Mouse (Mus musculus) 3134 (cell line): ENCODE measurements at regions not wholly inside any gene's neighbourhood (a gene's known extent, or its start where the extent isn't known, plus 50 kb on each side); places are given as distances from the start of the nearest gene placed in this dataset.

Experiments
- DNase-seq: peaks from one replicate; pipeline ENCODE4 v3.0.0-alpha.2; 2011; ENCODE audit warnings: low spot score; ENCODE audit not compliant: insufficient read length; ENCODE audit errors: extremely low read depth

DNA sequence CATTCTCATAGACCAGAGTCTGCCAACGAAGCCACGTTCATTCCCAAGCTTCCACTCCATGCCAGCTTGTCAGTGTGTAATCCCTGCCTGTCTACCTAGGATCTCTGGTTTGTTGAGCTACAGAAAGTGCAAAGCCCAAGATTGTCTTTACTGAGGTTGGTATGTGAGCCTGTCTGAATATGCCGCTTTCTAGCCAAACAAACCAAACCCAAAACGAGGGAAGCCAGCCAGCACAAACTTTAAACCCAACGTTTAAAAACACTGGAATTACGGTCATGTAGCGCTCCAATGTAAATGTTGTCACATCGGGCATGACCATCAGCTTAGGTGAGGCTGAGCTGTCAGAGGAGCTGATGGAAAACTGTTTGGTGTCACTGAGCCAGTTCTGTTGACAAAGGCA, 741.6 kb downstream of the Efnb2 start:
- DNase-seq, result no peak

DNA sequence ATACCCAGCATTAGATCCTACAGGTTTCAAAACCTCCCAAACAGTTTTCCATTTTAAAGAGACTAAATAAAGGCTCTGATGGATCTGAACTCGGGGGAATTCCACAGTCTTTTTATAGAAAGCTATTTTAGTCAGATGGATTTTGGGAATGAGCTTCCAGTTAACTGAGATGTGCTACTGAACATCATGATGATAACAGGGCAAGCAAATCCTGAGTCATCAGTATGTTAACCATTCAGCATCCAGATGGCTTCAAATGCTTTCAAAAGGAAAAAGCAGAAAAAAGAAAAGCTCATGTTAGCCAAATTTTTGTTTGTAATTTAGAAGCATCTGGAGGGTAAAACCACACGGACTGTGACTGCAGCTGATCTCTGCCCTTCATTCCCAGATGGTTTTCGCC, 766.7 kb downstream of the Efnb2 start:
- DNase-seq, result no peak

DNA sequence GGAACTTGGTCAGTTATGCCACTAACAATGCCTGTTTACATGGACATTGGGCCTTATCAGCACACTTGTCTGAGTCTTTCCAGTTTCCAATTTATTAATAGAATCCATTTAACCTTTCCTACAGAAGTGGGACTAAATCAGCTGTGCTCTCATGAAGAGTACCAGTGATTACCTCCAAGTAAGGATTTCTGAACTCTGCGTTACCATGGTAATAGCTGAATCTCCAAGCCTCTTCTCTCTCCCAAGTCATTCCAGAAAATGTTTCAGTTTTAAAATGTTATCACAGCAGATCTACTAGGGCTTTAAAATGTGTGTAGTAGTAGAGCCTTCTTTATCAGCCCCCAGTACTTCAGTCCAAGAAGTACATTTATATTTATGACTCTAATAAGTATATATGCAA, 807.9 kb downstream of the Efnb2 start:
- no peak for DNase-seq

DNA sequence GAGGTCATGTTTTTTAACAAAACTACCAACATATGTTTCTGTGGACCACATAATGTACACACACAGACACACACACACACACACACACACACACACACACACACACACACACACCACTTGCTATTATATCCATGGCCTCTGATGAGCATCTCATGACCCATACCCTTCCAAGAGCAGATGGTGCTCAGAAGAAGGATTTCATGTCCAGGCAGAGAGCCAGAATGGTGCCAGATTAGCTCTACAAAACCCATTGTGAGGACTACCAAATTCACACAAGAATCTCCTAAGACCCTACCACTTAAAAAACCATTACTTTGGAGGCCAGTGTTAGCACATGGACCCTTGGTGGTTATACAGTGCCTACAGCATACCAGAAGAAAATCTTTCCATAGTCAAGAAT, 810.5 kb downstream of the Efnb2 start:
- DNase-seq, result no peak

DNA sequence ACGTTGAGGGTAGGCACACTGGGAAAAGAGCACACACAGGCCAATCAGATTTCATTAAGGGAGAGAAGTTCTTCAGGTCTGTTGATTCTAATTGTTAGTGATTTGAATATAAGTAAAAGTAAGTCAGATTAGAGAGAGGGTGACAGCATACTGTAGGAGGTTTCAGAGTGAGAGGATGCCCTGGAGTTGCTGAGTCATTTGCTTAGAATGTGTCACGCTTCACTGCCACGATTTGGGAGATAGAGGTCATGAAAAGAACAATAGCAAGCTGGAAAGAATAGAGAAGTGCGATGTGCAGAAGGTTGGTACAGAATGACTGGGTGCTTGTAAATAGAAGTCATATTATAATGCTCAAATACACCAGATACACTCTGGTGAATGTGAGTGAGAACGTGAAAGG, 829.1 kb downstream of the Efnb2 start:
- no peak for DNase-seq

DNA sequence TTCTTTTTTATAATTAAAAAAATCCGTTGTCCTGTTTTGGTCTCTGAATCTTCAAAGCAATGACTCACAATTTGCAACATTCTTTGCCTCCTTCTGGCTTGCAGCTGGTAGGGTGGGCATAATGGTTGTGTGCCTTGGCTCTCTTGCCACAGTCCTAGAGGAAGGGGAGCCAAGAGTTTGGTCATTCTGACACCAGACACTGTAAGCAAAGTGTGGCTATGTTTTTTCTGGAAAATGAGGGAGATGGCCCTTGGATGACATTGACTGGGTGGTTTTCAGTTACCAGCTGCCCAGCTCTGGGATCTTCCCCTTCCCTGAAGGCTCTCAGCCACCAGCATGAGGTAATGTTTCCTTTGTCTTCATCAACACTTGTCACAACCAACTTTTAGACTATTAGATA, 833.2 kb downstream of the Efnb2 start:
- no peak for DNase-seq

DNA sequence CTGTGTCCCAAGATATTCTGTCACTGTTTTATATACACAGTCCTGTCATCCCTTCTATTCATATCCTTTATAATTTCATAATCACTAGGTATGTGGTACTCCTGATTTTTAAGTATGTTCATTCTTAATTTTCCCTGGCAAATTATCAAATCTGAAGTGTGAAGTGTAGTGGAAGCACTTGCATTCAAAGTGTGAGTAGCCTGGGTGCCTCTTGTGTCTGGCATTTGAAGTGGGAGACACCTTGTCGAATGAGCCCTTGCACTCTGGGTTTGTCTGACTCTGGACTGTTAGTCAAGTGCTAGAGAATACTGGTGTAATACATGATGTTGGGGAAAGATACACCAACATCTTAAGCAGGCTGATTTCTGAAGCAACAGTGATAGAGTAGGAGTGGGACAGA, 852.6 kb downstream of the Efnb2 start:
- no peak for DNase-seq

DNA sequence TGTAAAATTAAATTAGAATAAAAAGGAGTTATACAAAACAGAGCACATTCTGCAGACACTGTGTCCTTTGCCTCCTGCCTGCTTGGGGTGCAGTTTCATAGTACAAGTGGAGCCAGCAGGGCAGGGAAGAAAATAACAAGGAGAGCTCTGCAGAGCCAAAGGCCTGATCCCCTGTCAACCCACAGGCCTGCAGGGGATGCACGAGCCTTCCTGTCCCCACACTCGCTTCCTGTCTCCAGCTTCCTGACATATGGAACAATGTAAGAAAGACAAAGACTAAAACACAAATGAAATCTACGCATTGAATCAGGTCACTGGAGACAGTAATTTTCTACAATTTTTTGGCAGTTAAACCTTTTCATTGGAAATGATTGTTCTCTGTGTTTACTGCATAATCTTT, 861.8 kb downstream of the Efnb2 start:
- DNase-seq, result no peak

DNA sequence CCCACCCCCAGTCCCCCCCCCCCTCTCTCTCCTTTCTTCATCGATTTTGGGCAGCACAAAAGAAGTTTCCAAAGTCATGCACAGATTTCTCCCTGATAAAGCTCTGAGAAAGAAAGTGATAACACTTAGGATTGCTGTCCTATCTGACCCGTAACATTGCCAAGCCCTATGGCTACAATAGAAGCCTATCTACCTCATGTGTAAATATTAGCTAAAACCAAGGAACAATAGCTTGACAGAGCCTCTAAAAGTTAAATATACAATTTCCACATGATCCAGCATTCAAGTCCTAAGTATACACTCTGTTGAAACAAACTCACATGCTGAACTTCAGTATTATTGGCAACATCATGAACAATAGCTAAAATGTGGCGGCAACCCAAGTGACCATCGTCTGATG, 864.9 kb downstream of the Efnb2 start:
- DNase-seq, result no peak

DNA sequence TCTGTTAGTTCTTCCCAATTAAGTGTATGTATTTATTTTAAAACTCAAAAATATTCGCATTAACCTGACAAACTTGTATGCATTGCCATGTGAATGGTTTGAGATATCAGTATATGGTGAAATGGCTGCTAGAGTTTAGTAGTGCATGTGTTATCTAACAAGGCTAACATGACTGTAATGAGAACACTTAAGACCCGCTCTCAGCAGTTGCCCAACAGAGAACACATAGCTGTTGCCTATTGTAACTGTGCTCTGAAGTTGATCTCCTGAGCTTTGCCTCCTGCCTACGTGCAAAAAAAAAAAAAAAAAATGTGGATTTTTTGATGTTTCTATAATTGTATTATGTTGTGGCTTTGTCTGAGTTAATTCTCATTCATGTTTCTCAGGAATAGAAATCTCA, 897.2 kb downstream of the Efnb2 start:
- no peak for DNase-seq

DNA sequence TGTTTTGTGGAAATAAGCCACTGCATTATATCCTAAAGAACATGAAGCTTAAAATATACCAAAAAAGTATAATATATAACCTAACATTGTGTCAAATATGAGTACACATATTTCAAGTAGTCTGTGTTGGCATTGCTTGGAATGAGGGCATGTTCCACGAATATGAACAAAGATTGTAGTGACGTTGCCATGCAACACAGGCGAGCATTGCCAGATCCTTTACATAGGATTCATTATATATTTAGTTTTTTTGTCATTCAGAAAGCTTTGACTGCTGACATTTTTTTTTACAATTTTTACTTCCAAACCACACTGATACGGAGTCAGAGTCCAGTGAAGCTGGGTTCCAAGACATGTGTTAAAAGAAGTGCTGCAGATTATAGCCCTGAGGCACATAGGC, 900.1 kb downstream of the Efnb2 start:
- DNase-seq, result no peak

DNA sequence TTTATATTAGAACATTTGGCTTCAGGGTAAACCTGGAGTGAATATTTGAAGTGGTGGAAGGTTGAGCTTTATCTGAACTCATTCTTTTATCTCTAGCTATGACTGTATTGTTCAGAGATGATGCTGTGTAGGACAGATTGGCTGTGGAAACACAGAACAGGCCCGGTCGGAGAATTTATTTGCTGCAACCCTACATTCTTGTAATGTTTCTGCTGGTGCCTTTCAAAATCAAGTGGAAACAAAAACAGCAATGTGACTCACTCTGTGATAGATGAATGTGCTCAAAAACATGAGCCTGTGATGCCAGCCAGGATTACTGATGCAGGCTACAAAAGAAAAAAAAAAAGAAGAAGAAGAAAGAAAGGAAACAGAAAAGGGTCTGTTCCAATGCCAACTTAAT, 928.3 kb downstream of the Efnb2 start:
- DNase-seq, result no peak

DNA sequence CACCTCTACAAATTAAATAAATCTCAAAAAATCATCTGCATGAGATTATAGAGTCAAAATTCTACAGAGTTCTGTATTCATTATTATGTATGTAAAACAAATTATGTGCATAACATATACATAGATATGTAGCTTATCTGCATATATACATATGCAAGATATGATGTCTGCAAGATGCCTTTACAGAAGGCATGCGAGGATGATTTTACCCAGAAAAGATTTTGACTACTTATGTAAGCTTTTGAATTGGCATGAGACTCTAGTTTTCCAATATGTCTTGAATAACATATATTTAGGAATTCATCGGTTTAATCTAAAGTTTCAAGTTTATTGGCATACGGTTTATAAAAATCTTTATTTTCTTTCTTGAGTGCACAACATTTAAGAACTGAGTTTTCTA, 939.2 kb downstream of the Efnb2 start:
- no peak for DNase-seq

DNA sequence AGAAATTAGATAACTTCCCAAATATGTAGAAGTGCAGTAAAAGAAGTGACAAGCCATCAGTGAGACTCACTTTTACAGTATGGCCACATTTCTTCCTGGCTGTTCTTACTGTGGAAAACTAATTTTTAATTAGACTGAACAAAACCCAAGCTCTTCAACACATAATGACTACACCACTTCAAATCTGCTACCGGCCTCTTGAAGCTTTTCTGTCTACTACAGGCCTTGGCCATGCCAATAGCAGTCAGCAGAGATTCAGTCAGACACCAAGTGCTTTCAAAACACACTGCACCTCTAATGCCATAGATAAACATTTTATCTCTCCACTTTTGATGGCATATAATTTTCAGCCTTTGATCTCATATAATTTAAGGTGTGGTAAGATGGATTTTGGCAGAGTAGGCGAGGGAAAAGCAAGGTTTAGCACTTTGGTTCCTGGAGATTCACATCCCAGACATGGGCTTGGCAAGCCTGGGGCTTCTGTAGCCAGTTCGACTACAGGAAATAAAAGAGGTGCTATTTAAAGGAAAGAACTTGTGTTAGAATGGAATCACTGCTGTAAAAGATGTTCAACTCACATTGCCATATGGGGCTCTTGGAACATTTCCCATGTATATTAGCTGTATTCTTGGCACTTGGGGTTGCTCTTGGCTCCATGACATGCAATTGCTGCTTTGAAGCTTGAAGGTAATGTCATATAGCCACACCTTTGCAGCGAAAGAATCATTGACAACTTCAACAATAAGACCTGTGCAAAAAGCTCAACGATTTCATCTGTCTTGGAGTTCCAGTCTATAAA, 941.9 kb downstream of the Efnb2 start:
- DNase-seq, result no peak

DNA sequence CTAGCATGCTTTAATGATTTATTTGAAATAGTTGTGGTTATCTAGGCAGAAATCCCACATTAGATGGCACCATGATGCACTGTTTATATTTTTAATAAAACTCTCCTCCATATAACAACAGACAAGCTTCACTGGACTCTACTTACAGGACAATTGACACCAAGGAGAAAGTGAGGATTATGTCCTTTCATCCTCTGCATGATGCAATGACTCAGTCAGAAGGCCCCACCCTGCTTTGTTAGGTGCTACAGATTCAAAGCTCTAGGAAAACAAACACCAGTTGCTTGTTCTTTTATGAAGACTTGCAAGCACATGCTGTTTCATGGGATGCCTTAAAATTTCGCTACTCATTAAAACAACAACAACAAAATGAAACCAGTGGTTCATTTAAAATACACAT, 950.3 kb downstream of the Efnb2 start:
- no peak for DNase-seq

DNA sequence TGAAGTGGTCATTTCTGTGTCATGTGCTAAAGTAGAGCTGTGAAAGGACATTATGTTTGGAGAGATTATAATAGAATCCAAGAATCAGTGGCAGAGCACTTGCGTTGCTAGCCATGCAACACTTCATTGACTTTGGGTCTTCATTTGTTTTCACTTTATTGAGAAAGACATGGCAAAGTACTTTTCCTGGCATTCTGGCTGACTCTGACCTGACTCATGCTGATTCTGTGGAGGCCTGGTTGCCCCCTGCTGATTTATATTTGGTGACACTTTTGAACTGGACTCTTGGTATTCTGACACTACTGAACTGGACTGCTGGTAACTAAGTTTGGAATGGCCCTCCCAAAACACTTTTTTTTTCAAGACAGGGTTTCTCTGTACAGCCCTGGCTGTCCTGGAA, 951.6 kb downstream of the Efnb2 start:
- DNase-seq, result no peak

DNA sequence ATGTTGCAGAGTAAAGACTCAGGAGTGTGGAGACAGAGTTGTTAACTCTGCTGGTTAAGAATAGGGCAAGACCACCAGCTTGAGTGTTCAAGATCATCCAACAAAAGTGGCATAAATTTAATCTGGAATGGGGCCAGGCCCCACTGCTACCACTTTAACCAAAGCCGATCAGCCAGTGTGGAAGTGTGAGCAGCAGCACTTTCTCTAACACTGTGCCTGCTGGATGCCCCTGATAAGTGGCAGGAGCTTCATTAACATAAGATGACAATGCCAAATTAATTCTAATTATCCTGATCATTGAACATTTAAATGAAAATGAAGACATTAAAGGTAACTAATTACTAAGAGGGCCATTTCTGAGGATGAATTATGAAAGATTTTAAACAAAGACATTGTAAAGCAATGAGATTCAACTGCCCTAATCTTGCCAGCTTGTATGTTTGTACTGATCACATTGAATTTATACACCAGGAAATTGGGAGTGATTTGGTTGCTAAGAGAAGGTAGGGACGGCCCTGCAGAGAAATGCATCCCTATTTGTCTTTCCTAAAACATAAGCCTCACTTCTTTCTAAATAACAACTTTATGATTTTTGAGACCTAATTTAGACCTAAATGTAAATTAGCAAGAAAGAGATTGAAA, 969.6 kb downstream of the Efnb2 start:
- no peak for DNase-seq

DNA sequence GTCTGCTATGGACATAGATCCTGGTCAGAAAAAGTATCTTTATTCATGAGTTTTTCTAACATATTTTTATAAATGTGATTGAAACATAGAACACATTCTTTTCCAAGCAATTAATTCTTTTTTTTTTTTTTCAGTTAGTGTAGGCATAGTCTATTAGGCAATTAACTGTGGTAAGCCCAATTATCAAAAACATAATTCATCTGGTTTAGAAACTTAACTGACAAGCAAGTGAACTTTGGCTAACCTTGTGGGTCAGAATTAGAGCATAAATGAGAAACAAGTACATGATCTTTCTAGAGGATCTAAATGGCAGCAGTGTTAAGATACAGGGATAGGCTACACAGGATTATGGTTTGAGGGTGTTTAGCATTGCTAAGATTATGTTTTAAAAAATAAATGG, 1007.2 kb downstream of the Efnb2 start:
- DNase-seq, result no peak
